Mouse (Mus musculus): ENCODE data around the gene 6030452D12Rik. TPM values are rescaled to one million over a fixed set of nuclear protein-coding genes. Genes with fewer than 3 reads are reported as not detected.

Gene 6030452D12Rik
- total RNA-seq (2015; ENCODE audit: low replicate concordance) (not detected in 2 replicates), total RNA-seq (2017; ENCODE audit: low replicate concordance) (not detected in 2 replicates)

- no peak for ATAC-seq (replicated peaks; ENCODE audit: low FRiP score, poor library complexity, severe bottlenecking)
These were observed at the start of gene 6030452D12Rik for GRCm38 (mm10) chr8:106500018-106500685. Gene 6030452D12Rik (plus strand): TSS chr8:106500522.

GRCm38 (mm10) chr8:106451301-106452085, 48.8 kb upstream of the 6030452D12Rik start:
- no peak for ATAC-seq (replicated peaks; ENCODE audit: low FRiP score, poor library complexity, severe bottlenecking)

GRCm38 (mm10) chr8:106452701-106453481, 47.4 kb upstream of the 6030452D12Rik start:
- ATAC-seq (replicated peaks; ENCODE audit: low FRiP score, poor library complexity, severe bottlenecking), result no peak

GRCm38 (mm10) chr8:106454036-106454435, 46.3 kb upstream of the 6030452D12Rik start:
- ATAC-seq (replicated peaks; ENCODE audit: low FRiP score, poor library complexity, severe bottlenecking), result no peak

GRCm38 (mm10) chr8:106462131-106462530, 38.2 kb upstream of the 6030452D12Rik start:
- ATAC-seq (replicated peaks; ENCODE audit: low FRiP score, poor library complexity, severe bottlenecking), result no peak

GRCm38 (mm10) chr8:106463795-106464194, 36.5 kb upstream of the 6030452D12Rik start:
- no peak for ATAC-seq (replicated peaks; ENCODE audit: low FRiP score, poor library complexity, severe bottlenecking)

- ATAC-seq (replicated peaks; ENCODE audit: low FRiP score, poor library complexity, severe bottlenecking), result no peak
These were observed 30.8 kb upstream of the 6030452D12Rik start for GRCm38 (mm10) chr8:106469485-106469884.

- no peak for ATAC-seq (replicated peaks; ENCODE audit: low FRiP score, poor library complexity, severe bottlenecking)
These were observed 26.3 kb upstream of the 6030452D12Rik start for GRCm38 (mm10) chr8:106474001-106474400.

- no peak for ATAC-seq (replicated peaks; ENCODE audit: low FRiP score, poor library complexity, severe bottlenecking)
These were observed 3.9 kb downstream of the 6030452D12Rik start for GRCm38 (mm10) chr8:106504241-106504640.

GRCm38 (mm10) chr8:106505328-106505965, 5.1 kb downstream of the 6030452D12Rik start:
- no peak for ATAC-seq (replicated peaks; ENCODE audit: low FRiP score, poor library complexity, severe bottlenecking)

GRCm38 (mm10) chr8:106506106-106506505, 5.8 kb downstream of the 6030452D12Rik start:
- ATAC-seq (replicated peaks; ENCODE audit: low FRiP score, poor library complexity, severe bottlenecking), result no peak

GRCm38 (mm10) chr8:106507761-106508331, 7.5 kb downstream of the 6030452D12Rik start:
- ATAC-seq (replicated peaks; ENCODE audit: low FRiP score, poor library complexity, severe bottlenecking), result no peak

GRCm38 (mm10) chr8:106508456-106508855, 8.1 kb downstream of the 6030452D12Rik start:
- no peak for ATAC-seq (replicated peaks; ENCODE audit: low FRiP score, poor library complexity, severe bottlenecking)

- no peak for ATAC-seq (replicated peaks; ENCODE audit: low FRiP score, poor library complexity, severe bottlenecking)
These were observed 8.9 kb downstream of the 6030452D12Rik start for GRCm38 (mm10) chr8:106509079-106509780.

- no peak for ATAC-seq (replicated peaks; ENCODE audit: low FRiP score, poor library complexity, severe bottlenecking)
These were observed 10.1 kb downstream of the 6030452D12Rik start, which contains the start of gene Cdh3 for GRCm38 (mm10) chr8:106510365-106510975. Gene Cdh3 (plus strand): TSS chr8:106510891.

GRCm38 (mm10) chr8:106511065-106511501, 10.8 kb downstream of the 6030452D12Rik start:
- no peak for ATAC-seq (replicated peaks; ENCODE audit: low FRiP score, poor library complexity, severe bottlenecking)

- no peak for ATAC-seq (replicated peaks; ENCODE audit: low FRiP score, poor library complexity, severe bottlenecking)
These were observed 11.3 kb downstream of the 6030452D12Rik start for GRCm38 (mm10) chr8:106511531-106512041.

Measured in erythroblast, adult 5-6 weeks (primary cell).